Mouse (Mus musculus): ENCODE results near the gene Gm26727. TPM values are rescaled to one million over a fixed set of nuclear protein-coding genes. Genes with fewer than 3 reads are reported as not detected.
A peak's percentile ranks its signal among the peaks of the same experiment; 100 is the strongest.
"Not testable (repeated sequence)": the region's sequence is repeated elsewhere in the genome, so short reads cannot be mapped to it uniquely, and the experiment has no call there.

Gene Gm26727
- total RNA-seq (2014; rRNA removed) (not detected in 2 replicates), polyA plus RNA-seq (2015; fragmentation: Nextera tagmentation; extraction: Ambion mirVana) (not detected in 2 replicates)

DNA sequence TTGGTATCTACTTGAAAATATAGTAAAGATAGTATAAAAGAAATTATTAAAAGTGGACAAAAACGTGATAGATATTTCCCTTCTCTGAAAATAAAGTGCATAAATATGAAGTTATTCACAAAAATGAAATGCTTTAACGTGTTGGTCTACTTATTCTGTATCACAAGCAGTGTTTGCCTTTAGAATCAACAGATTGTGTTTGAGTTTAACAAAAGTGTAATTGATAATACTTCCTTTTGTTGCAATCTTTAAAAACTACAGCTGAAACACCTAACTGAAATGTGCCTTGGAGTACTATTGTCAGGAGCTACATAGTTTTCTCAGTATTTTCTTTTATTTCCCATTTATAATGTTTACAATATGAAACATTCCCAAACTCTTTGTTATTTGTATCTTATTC, at the start of gene Gm26727:
Gm26727 (minus strand) TSS at position 101 of the 400 bp plus-strand sequence.
- no peak for TF ChIP-seq CTCF (IDR thresholded peaks at IDR 0.05; ENCODE audit: low read depth)
- Histone ChIP-seq H3K27ac (ENCODE audit: low read depth, low read length) (no peak within 1 kb of the TSS), H3K36me3 (ENCODE audit: insufficient read depth) (no peaks in the 10 kb centered on the region), H3K27me3 (ENCODE audit: insufficient read depth, low read length) (no peaks in the 10 kb centered on the region), H3K4me3 (ENCODE audit: low read depth, low read length) (no peak within 1 kb of the TSS), H3K9ac (no peak within 1 kb of the TSS), H3K4me1 (ENCODE audit: insufficient read depth) (no peaks in the 10 kb centered on the region), H3K4me2 (ENCODE audit: low read depth) (no peak within 1 kb of the TSS), H3K9me3 (ENCODE audit: low read length) (no peaks in the 10 kb centered on the region)
- DNase-seq (no peak), ATAC-seq (no peak)
- WGBS = 57% methylated on average over 2 of the region's 2 CpGs

DNA sequence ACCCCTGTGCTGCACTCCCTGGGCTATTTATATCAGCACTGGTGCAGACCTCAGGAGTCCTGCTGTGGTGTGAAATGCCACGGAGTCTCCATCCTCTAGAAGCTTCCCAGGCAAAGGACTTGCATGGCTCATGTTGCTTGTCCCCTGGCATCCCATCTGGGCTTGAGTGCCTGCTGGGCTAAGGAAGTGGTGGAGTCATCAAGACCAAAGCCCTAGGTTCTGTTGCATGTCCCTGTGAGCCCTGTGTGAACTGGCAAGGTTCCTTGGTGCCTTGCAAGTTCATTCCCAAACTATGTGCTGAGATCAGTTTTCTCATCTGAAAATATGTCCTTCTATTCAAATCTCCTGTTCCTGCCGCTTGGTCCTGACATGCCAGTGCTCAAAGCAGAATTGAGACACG, 48.1 kb upstream of the Gm26727 start:
- Histone ChIP-seq H3K4me2 (ENCODE audit: low read depth) (no peak overlapping the region), H3K36me3 (ENCODE audit: insufficient read depth) (no peaks in the 10 kb centered on the region), H3K27me3 (ENCODE audit: insufficient read depth, low read length) (no peaks in the 10 kb centered on the region), H3K4me3 (ENCODE audit: low read depth, low read length) (no peak overlapping the region), H3K9me3 (ENCODE audit: low read length) (no peaks in the 10 kb centered on the region), H3K27ac (ENCODE audit: low read depth, low read length) (no peak overlapping the region), H3K4me1 (ENCODE audit: insufficient read depth) (peaks cover 3% of the 10 kb centered on the region; the same call in 1 of the 2 replicates), H3K9ac (no peak overlapping the region)
- WGBS = 77% methylated on average over 3 of the region's 3 CpGs
- ATAC-seq (no peak), DNase-seq (no peak)
- TF ChIP-seq CTCF (IDR thresholded peaks at IDR 0.05; ENCODE audit: low read depth) = no peak

- 18% methylated on average over 6 of the region's 6 CpGs for WGBS
- ATAC-seq (no peak), DNase-seq (peak; percentile 68)
- Histone ChIP-seq H3K9me3 (ENCODE audit: low read length) (no peaks in the 10 kb centered on the region), H3K4me3 (ENCODE audit: low read depth, low read length) (no peak overlapping the region), H3K4me1 (ENCODE audit: insufficient read depth) (peaks cover 3% of the 10 kb centered on the region; the same call in 1 of the 2 replicates), H3K27me3 (ENCODE audit: insufficient read depth, low read length) (no peaks in the 10 kb centered on the region), H3K9ac (no peak overlapping the region), H3K36me3 (ENCODE audit: insufficient read depth) (no peaks in the 10 kb centered on the region), H3K27ac (ENCODE audit: low read depth, low read length) (no peak overlapping the region), H3K4me2 (ENCODE audit: low read depth) (no peak overlapping the region)
- TF ChIP-seq CTCF (IDR thresholded peaks at IDR 0.05; ENCODE audit: low read depth) = peak; percentile 65
Observed at GRCm38 (mm10) chr2:67477753-67478152, 44.8 kb upstream of the Gm26727 start.

DNA sequence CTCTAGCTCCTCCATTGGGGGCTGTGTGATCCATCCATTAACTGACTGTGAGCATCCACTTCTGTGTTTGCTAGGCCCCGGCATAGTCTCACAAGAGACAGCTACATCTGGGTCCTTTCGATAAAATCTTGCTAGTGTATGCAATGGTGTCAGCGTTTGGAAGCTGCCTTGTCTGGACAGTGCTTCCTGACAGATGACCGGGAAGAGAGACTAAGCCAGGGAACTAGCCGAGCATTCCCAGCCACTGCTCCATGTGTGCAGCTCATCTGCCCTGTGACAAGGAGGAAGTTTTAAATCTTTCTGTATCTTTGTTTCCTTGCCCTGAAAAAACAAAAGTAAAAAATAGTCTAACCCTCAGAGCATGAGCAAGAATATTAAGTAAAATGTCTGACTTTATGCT, 37.0 kb upstream of the Gm26727 start:
- not testable (repeated sequence) for ATAC-seq; H3K4me2 ChIP-seq (ENCODE audit: low read depth); H3K27ac ChIP-seq (ENCODE audit: low read depth, low read length); DNase-seq; H3K9ac ChIP-seq; H3K9me3 ChIP-seq (ENCODE audit: low read length); H3K4me3 ChIP-seq (ENCODE audit: low read depth, low read length); H3K4me1 ChIP-seq (ENCODE audit: insufficient read depth); H3K36me3 ChIP-seq (ENCODE audit: insufficient read depth); H3K27me3 ChIP-seq (ENCODE audit: insufficient read depth, low read length)
- WGBS = 93% methylated on average over 5 of the region's 5 CpGs

DNA sequence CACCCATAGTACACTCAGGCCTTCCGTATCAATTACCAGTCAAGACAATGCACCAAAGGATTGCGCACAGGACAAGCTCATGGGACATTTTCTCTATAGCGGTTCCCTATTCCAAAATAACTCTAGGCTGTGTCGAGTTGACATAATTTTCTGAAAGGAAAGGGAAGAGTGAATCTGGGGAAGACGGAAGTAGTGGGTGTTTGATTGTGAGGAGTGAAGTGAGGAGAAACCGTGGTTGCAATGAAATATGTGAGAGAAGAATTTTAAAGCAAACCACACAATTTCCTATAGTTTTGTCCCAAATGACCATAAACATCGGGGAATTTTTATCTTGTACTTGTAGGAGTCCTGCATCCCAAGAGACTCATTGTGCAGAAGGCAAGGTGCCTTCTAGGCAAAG, 34.1 kb upstream of the Gm26727 start:
- no peaks in the 10 kb centered on the region for H3K36me3 ChIP-seq (ENCODE audit: insufficient read depth)
- no peaks in the 10 kb centered on the region for H3K9me3 ChIP-seq (ENCODE audit: low read length)
- 92% methylated on average over 7 of the region's 7 CpGs for WGBS
- no peak overlapping the region for H3K4me3 ChIP-seq (ENCODE audit: low read depth, low read length)
- H3K9ac ChIP-seq = no peak overlapping the region
- H3K27ac ChIP-seq (ENCODE audit: low read depth, low read length) = no peak overlapping the region
- H3K4me1 ChIP-seq (ENCODE audit: insufficient read depth) = no peaks in the 10 kb centered on the region
- ATAC-seq (no peak), DNase-seq (no peak)
- H3K4me2 ChIP-seq (ENCODE audit: low read depth) = no peak overlapping the region
- H3K27me3 ChIP-seq (ENCODE audit: insufficient read depth, low read length) = no peaks in the 10 kb centered on the region
- TF ChIP-seq CTCF (IDR thresholded peaks at IDR 0.05; ENCODE audit: low read depth) = no peak

- no peaks in the 10 kb centered on the region for H3K9me3 ChIP-seq (ENCODE audit: low read length)
- no peaks in the 10 kb centered on the region for H3K36me3 ChIP-seq (ENCODE audit: insufficient read depth)
- no peak overlapping the region for H3K9ac ChIP-seq
- no peak for DNase-seq
- H3K4me1 ChIP-seq (ENCODE audit: insufficient read depth) = no peaks in the 10 kb centered on the region
- no peaks in the 10 kb centered on the region for H3K27me3 ChIP-seq (ENCODE audit: insufficient read depth, low read length)
- WGBS = 82% methylated on average over 3 of the region's 3 CpGs
- H3K27ac ChIP-seq (ENCODE audit: low read depth, low read length) = no peak overlapping the region
- no peak overlapping the region for H3K4me2 ChIP-seq (ENCODE audit: low read depth)
- H3K4me3 ChIP-seq (ENCODE audit: low read depth, low read length) = no peak overlapping the region
- TF ChIP-seq CTCF (IDR thresholded peaks at IDR 0.05; ENCODE audit: low read depth) = no peak
- no peak for ATAC-seq
Observed at GRCm38 (mm10) chr2:67460857-67461256, 27.9 kb upstream of the Gm26727 start.

- DNase-seq = no peak
- ATAC-seq = no peak
- TF ChIP-seq CTCF (IDR thresholded peaks at IDR 0.05; ENCODE audit: low read depth) = no peak
- Histone ChIP-seq H3K4me2 (ENCODE audit: low read depth) (no peak overlapping the region), H3K4me1 (ENCODE audit: insufficient read depth) (no peaks in the 10 kb centered on the region), H3K27ac (ENCODE audit: low read depth, low read length) (no peak overlapping the region), H3K9me3 (ENCODE audit: low read length) (no peaks in the 10 kb centered on the region), H3K27me3 (ENCODE audit: insufficient read depth, low read length) (no peaks in the 10 kb centered on the region), H3K4me3 (ENCODE audit: low read depth, low read length) (no peak overlapping the region), H3K36me3 (ENCODE audit: insufficient read depth) (no peaks in the 10 kb centered on the region), H3K9ac (no peak overlapping the region)
- WGBS = 66% methylated on average over 12 of the region's 12 CpGs
Observed at GRCm38 (mm10) chr2:67447206-67447605, 14.2 kb upstream of the Gm26727 start.

GRCm38 (mm10) chr2:67446772-67447171, 13.8 kb upstream of the Gm26727 start:
- Histone ChIP-seq H3K4me3 (ENCODE audit: low read depth, low read length) (no peak overlapping the region), H3K9ac (no peak overlapping the region), H3K9me3 (ENCODE audit: low read length) (no peaks in the 10 kb centered on the region), H3K36me3 (ENCODE audit: insufficient read depth) (no peaks in the 10 kb centered on the region), H3K27ac (ENCODE audit: low read depth, low read length) (no peak overlapping the region), H3K27me3 (ENCODE audit: insufficient read depth, low read length) (no peaks in the 10 kb centered on the region), H3K4me1 (ENCODE audit: insufficient read depth) (no peaks in the 10 kb centered on the region), H3K4me2 (ENCODE audit: low read depth) (no peak overlapping the region)
- TF ChIP-seq CTCF (IDR thresholded peaks at IDR 0.05; ENCODE audit: low read depth) = no peak
- WGBS = 82% methylated on average over 1 of the region's 1 CpGs
- no peak for DNase-seq
- ATAC-seq = no peak
